Mouse (Mus musculus) testis, adult 2 months (tissue): ENCODE measurements at regions not wholly inside any gene's neighbourhood (a gene's known extent, or its start where the extent isn't known, plus 50 kb on each side); places are given as distances from the start of the nearest gene placed in this dataset.
A peak's percentile ranks its signal among the peaks of the same experiment; 100 is the strongest.

ENCODE experiments used
- H3K27ac ChIP-seq: fragments of 200-500 bp; 2 replicates; pipeline ENCODE4 v1.5.1; 2012; ENCODE audit warnings: low read depth, low read length; ENCODE audit not compliant: control insufficient read depth, insufficient read depth
- H3K27me3 ChIP-seq: fragments of 200-500 bp; 2 replicates; pipeline ENCODE4 v1.6.1; 2012; ENCODE audit warnings: mild to moderate bottlenecking, low read length, moderate library complexity; ENCODE audit not compliant: control insufficient read depth, insufficient read depth
- H3K36me3 ChIP-seq: fragments of 200-500 bp; 2 replicates; pipeline ENCODE4 v1.6.1; 2012; ENCODE audit warnings: mild to moderate bottlenecking, low read length; ENCODE audit not compliant: control insufficient read depth, insufficient read depth
- H3K4me1 ChIP-seq: fragments of 200-500 bp; 2 replicates; pipeline ENCODE4 v1.6.1; 2012; ENCODE audit warnings: low read length; ENCODE audit not compliant: control insufficient read depth, insufficient read depth
- H3K4me3 ChIP-seq: fragments of 200-500 bp; 2 replicates; pipeline ENCODE4 v1.5.1; 2012; ENCODE audit warnings: low read depth, mild to moderate bottlenecking, low read length, moderate library complexity, mixed read lengths; ENCODE audit not compliant: control insufficient read depth
- CTCF ChIP-seq: fragments of 200-500 bp; IDR thresholded peaks from 2 replicates; pipeline ENCODE4 v1.5.1; 2012; ENCODE audit warnings: low read depth, mild to moderate bottlenecking, inconsistent platforms, low read length, moderate library complexity; ENCODE audit not compliant: control insufficient read depth, insufficient read depth, insufficient replicate concordance
- POLR2A ChIP-seq: fragments of 200-500 bp; IDR thresholded peaks from 2 replicates; pipeline ENCODE4 v1.6.1; 2012; ENCODE audit warnings: low read depth, mild to moderate bottlenecking, inconsistent platforms, low read length, moderate library complexity; ENCODE audit not compliant: control insufficient read depth

DNA sequence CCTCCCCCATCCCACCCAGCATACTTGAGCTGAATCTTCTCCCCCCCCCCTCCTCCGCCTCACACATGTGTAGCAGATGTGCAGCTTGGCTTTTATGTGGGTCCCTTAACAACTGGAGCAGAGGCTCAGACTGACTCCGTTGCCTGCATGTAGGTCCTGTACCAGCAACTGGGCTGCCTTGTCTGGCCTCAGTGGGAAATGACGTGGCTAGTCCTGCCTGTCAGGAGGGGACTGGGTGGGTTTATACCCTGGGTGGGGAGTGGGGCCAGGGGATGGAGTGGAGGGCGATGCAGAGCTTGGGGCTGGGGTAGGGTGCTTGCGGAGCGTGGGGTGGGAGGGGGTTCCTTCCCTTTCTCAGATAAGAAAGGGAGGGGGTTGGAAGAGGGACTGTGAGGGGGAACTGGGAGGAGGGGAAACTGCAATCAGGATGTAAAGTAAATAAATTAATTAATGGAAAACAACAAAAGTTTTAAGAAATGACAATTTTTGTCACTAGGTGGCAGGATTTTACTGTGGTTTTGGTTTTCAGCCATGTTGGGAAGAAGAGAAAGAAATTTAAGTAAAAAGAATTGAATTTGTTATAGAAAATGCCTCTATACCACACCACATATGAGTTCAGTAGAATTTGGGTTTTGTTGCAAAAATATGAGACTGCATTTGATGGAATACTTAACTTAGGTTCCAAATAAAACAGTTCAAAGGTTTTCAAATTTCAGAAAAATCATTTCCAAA lies 61.9 kb upstream of the Vwde start:
- Histone ChIP-seq H3K4me1 (no peaks in the 10 kb centered on the region), H3K4me3 (no peak overlapping the region), H3K27me3 (no peaks in the 10 kb centered on the region), H3K36me3 (no peaks in the 10 kb centered on the region), H3K27ac (no peak overlapping the region)
- TF ChIP-seq CTCF (no peak), POLR2A (no peak)

DNA sequence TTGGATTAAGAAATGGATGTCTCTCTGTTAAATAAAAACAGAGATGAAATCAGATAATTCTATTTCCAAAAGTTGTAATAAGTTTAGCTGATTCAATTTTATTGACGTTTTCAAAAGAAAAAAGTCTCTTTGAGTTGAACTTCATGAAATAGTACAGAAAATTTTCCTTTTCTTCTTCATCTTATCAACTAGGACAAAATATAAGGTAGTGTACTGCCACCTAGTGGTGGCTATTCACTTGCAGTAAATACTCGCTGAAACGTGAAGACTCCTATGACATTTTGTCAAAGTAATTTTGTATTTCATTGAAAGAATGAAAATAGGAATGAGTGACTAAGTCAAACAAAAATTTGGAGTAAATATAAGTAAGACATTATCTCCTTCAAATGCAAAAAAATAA lies 56.1 kb upstream of the Vwde start:
- no peak for TF ChIP-seq POLR2A
- TF ChIP-seq CTCF = peak; percentile 9; the same call in 1 of the 2 replicates
- no peaks in the 10 kb centered on the region for H3K4me1 ChIP-seq

More for the DNA sequence above, 56.1 kb upstream of the Vwde start:
- H3K36me3 ChIP-seq = no peaks in the 10 kb centered on the region
- H3K27ac ChIP-seq = no peak overlapping the region
- no peaks in the 10 kb centered on the region for H3K27me3 ChIP-seq
- no peak overlapping the region for H3K4me3 ChIP-seq
